Mouse (Mus musculus): Measurements from ENCODE around the gene Gm44790. TPM values are rescaled to one million over a fixed set of nuclear protein-coding genes. Genes with fewer than 3 reads are reported as not detected.
"Not testable (repeated sequence)": the region's sequence is repeated elsewhere in the genome, so short reads cannot be mapped to it uniquely, and the experiment has no call there.

Gene Gm44790
- 1 to 10 TPM in 1 of 4 experiments, not detected in 3; 1.3 TPM for total RNA-seq (2022)

DNA sequence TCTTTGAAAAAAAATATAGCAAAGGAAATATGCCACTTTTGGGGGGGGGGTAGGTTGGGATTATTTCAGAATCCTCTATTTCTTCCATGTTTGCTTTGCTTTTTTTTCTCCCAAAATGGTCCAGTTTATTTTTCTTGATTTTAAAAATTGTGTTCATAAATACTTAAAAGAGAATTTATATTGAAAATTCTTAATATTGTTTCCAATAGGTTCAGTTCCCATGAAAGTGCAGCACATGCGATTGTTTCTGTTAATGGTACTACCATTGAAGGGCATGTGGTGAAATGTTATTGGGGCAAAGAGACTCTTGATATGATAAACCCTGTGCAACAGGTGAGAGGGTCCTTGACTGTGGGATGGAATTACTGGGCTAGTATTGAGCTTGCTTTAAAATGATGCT lies at the start of gene Gm44790:
Gene Gm44790, plus strand, starts transcription at position 301 of the 400 bp plus-strand sequence.
- DNase-seq (ENCODE audit: low spot score in 2 of 2), result no peak

DNA sequence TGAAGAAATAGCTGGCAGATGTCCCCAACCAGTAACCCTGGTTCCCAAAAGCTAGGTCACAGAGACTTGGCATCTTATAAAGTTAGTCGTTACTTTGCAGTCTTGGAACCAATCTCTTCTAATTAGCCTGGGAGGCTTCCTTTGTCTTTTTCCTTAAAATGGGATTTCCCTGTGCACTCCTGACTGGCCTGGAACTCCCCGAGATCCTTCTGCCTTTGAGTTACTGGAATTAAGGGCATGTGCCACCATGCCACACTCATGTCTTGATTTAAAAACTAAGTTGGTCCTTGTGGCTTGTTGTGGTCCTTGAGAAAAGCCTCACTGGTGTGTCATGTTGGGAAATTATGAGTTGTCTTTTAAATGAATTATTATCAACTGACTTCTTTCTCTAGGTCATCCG lies 48.1 kb upstream of the Gm44790 start:
- DNase-seq (ENCODE audit: low spot score in 2 of 2), result no peak

DNA sequence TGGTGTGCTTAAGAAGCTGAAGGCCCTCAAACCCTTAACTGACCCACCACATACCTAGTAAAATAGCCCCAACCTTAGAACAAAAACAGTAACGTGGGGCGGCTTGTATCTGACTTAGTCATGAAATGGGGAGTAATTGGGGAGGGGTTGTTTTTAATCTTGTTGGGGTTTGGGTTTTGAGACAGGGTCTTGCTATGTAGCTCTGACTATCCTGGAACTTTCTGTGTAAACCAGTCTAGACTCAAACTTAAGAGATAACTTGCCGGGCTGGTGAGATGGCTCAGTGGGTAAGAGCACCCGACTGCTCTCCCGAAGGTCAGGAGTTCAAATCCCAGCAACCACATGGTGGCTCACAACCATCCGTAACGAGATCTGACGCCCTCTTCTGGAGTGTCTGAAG lies 46.3 kb upstream of the Gm44790 start:
- not testable (repeated sequence) for DNase-seq (ENCODE audit: low spot score in 2 of 2)

DNA sequence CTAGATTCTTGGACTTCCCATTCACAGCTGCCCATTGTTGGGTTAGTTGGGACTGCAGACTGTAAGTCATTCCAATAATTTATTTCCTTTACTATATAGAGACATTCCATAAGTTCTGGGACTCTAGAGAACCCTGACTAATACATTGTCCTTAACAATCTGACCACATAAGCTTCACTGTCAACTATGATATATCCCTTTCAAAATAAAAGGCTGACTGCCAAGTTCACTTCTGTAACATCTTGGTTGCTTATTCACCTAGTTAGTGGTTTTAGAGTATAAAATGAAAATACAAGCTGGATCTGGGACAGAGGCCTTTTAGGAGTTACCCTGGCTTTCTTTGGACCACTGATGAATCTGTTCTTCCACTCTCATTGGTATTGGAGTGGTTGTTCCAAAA lies 43.9 kb upstream of the Gm44790 start:
- DNase-seq (ENCODE audit: low spot score in 2 of 2), result no peak

DNA sequence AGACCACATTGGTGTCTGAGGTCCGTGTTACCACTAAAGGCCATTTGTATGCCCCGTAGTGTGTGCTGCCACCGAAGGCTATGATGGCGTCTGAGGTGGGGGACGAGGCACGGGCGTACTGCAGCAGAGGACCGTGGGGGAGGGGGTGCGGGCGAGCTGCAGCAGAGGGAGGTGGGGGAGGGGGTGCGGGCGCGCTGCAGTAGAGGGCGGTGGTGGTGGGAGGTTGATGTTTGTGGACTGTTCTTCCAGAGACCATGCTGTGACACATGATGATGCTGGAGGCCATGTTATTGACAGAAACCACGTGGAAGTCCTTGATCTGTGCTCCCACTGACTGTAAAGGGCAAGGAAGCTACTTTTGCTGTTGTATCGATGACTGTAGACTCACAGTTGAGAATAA lies 43.1 kb upstream of the Gm44790 start:
- DNase-seq (ENCODE audit: low spot score in 2 of 2), result no peak

DNA sequence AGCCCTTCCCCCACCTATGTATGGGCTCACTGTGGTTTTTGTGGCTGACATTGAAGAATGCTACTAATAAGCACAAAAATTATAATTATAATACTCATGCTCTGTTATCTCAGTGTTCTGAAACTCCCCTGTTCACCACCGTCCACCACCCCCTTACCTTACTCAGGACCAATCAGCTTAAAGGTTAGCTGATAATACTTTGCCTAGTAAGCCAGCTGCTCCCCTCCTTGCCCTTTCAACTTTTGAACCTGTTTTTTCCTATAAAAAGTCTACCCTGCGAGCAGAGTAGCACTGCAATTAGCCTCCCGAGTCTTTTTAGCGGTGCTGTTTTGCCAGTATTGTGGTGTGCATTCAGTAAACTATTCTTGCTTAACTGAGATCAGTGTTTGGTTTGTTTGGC lies 41.8 kb upstream of the Gm44790 start:
- no peak for DNase-seq (ENCODE audit: low spot score in 2 of 2)

DNA sequence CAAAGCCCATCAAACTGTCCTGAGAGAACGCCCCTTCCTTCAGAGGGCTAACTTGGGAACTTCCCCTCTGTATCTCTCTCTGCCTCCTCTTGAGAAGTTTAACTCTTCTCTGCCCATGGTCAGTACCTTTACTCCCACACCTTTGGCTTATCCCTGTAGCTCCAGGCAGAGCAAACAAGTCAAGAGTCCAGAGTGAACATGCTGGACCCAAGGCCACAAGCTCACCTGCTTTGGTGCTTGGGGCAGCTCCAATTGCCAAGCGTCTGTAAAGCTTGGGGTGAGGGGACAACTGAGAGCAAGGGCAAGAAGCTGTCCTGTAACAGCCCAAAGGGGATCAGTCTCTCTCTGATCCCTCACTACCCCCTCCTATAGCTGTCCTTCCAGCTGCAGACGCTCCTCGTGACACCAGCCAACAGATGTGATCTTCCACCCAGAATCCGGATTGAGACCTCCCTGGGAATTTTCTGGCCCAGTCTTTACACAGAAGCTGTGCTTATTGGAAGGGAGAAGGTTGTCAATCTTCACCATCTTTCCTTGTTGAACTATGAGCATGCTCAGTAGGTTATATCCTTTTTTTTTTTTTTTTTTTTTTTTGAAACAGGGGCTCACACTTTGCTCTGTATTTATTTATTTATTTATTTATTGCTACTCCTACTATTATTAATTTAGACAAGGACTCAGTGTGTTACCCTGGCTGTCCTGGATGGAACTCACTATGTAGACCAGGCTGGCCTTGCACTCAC lies 40.9 kb upstream of the Gm44790 start:
- DNase-seq (ENCODE audit: low spot score in 2 of 2), result no peak

DNA sequence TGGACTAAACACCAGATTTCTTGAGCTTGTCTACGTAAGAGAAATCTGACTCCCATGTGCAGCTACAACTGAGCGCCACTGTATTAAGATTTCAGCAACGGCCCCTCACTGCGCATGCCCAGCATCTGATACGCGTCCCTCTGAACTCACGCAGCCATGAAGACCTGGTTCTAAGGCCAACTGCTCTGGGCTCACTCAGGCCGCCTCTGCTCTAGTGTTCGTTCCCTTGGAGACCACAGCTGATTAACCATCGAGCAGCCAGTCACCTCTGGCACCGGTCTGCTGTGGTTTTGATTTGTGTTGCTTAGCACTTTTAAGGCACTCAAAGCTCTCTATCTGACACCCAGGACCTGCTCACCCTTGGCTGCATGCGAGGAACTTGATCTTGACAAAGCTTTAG lies 39.1 kb upstream of the Gm44790 start:
- no peak for DNase-seq (ENCODE audit: low spot score in 2 of 2)

DNA sequence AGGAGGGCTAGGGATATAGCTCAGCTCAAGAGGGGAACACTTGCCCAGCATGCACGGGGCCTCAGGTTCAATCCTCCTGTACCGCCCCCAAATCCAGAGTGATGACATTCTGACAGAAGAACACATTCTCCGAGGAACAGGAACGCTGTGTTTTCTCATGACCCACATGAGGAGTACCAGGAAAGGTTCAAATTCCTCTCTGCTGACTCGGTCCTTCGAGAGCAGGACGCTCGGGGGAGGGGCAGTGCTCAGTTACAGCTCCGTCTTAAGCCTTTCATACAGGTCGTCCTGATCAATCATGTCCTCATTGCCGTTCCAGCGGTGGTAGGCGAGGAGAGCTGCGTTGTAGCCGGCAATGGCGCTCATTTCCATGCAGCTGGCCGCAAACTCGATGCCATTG lies 38.0 kb upstream of the Gm44790 start:
- DNase-seq (ENCODE audit: low spot score in 2 of 2), result no peak

DNA sequence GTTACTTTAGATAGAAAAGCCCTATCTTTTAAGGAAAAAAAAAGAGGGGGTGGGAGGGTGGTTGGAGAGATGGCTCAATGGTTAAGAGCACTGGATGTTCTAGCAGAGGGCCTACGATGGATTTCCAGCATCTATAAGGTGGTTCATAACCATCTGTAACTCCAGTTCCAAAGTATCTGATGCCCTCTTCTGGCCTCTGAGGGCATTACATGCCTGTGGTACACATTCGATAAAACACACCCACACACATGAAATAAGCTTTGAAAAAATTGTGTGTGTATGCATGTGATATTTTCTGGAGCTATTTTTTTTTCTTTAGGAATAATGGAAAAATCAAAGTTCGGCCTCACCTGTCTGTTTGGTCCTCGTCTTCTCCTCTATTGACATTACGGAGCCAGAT lies 35.1 kb upstream of the Gm44790 start:
- DNase-seq (ENCODE audit: low spot score in 2 of 2), result no peak

DNA sequence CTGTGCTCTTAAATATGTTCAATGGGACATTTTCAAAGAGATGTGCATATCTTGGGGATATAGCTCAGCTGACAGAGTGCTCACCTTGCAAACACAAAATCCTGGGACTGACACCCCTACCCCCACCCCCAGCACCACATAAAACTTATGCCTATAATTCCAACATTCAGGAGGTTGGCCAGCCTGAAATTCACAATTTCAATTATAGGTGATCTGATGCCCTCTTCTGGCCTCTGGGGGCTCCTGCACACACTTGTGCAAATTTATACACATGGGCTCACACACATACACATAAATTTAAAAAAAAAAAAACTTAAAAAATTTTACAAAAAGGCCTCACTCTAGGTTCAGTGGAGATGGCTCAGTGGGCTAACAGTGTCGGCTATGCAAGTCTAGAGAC lies 33.3 kb upstream of the Gm44790 start:
- no peak for DNase-seq (ENCODE audit: low spot score in 2 of 2)

DNA sequence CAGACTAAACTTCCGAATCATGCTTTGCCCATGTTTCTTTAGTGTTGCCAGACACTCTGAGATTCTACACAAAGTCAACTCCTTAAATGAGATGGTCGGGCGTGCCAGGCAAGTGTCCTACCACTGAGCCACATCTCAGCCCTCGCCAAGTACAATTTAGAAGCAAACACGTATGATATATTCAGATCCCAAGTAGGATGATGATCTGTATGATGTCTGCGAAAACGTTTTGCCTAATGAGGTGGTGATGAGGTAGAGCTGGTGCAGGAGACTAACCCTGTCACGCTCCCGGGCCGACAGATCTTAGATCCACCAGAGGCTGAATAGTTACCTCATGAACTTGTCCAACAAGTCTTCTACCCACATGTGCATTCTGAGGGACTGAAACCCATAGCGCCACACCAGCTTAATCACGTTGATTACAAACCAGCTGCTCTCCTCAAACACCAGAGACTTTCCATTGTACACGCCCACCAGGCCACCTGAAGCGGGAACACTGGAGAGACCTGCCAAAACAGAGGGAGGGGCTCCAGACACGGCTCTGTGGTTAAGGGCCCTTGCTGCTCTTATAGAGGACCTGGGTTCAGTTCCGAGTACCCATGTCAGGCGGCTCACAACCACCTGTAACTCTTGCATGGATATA lies 32.3 kb upstream of the Gm44790 start:
- DNase-seq (ENCODE audit: low spot score in 2 of 2), result no peak

DNA sequence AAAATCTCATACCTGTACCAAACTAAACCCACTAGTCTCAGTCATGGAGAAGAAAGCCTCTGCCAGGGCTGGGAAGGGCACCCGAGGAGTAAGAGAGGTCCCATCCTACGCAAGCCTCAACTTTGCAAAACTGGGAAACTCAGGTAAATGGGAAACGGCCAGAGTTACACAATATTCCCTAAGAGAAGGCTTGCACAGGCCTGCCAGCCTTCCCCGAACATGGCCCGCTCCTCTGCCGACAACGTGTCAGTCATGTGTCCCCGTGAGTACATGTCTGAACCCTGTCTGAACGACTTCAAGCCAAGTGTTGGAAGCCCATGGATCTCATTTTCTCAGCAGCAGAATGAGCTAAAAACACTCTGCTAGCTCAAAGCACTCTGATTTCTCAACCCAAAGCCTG lies 31.4 kb upstream of the Gm44790 start:
- no peak for DNase-seq (ENCODE audit: low spot score in 2 of 2)

DNA sequence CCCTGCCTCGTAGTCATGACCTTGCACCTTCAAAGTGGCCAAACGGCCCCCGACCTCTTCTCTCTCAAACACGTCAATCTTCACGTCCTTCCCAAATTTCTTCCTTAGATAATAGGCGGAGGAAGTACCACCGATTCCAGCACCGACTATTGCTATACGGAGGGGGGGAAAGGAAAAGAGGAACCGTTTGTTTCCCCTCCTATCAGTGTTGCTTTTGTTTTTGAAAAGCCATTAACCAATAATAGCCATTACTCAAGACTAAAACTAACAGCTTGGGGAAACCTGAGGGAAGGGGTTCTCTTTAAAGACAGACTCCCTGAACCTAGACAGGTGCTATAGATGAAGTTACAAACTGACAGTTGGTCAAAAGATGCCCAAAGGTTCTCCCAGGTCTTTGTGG lies 30.5 kb upstream of the Gm44790 start:
- DNase-seq (ENCODE audit: low spot score in 2 of 2), result no peak

DNA sequence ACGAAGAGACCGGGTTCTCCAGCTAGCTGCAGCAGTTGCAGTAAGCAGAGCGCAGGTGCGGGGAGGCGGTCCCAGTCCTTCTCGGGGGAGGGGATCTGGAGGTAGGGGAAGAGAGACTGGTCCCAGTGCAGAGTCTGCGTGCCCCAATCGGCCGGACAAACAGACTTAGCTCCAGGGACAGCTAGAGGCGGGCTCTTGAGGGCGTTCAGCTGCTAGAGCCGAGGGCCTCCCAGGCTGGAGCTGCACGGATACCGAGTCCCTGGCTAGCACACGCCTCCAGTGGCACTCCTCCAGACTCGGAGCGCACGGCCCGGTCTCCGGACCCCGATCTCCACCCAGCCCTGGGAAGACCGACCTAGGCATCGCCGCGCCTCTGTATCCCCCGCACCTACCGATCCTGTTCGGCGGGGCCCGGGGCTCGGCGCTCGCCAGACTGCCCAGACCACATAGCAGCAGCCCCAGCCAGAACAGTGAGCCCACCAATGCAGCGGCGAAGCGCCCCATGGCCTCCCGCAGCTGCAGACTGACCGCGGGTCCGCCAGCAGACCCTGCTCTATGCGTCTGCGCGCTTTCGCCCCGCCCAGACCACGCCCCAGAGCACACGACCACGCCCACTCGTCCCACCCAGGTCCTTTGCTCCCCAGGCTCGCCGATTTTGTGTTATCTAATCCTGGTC lies 29.7 kb upstream of the Gm44790 start, which contains the start of gene Pcyox1:
Gene Pcyox1, minus strand, starts transcription at position 574 of the 676 bp plus-strand sequence.
- DNase-seq (ENCODE audit: low spot score in 2 of 2), result peak; percentile 78 to 85

DNA sequence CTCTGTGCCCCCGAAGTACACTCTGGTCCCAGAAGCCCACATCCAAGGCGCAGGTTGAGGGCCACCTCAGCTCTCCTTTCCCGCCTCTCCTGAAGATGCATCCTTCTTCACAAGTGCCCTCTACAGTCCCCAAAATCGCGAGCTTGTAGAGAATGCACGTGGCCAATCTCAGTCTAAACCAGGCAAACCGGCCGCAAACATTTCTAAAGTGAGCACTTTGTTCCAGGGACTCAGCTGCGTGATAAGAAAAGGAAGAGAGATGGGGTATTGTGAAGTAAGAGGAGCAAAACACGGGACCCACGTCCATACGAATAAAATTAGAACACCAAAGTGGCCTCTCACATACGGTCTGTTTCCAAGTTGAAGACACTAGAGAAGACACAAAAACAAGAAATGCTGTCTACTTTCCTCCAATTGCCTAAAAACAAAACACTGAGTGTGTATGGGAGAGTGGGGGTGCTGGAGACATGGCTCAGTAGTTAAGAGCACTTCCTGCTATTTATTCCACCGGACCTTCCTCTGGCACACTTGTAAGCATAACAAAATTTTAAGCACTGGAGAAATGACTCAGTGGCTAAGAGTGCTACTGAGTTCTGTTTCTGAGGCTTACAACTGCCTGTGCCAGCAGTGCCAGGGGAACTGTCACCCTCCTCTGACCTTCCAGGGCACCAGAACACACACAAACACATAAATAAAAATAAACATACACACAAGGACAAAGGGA lies 29.0 kb upstream of the Gm44790 start:
- DNase-seq (ENCODE audit: low spot score in 2 of 2), result no peak

DNA sequence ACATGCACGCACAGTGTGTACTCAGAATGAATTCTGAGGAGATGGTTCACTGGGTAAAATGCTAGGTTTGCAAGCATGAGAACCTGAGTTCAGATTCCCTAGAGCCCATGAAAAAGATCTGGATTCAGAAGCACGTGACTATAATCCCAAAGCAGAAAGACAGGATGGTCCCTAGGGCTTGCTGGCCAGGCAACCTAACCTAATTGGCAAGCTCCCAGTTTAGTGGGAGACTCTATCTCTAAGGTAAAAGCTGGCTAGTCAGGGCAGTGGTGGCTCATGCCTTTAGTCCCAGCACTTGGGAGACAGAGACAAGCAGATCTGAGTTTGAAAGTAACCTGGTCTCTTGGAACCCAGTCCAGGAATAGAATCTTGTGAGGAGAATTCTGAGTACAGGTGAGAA lies 27.5 kb upstream of the Gm44790 start:
- DNase-seq (ENCODE audit: low spot score in 2 of 2), result no peak

DNA sequence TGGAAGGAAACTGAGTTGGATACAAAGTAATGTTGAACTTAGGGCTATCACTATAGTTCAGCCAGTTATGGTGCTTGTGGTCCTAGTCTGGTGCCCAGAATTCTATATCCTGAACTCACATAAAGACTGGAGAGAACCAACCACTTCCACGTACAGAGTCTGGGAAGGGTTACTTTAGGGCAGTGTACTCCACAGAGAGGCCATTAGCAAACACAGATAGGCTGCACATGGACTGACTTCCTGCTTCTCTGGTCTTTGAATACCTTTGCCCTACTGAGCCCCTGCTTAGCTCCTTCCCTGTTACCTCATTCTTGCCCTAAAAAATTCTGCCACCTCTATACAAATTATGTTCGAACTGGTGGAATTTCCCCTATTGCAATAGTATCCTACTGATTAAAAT lies 26.5 kb upstream of the Gm44790 start:
- DNase-seq (ENCODE audit: low spot score in 2 of 2), result no peak

DNA sequence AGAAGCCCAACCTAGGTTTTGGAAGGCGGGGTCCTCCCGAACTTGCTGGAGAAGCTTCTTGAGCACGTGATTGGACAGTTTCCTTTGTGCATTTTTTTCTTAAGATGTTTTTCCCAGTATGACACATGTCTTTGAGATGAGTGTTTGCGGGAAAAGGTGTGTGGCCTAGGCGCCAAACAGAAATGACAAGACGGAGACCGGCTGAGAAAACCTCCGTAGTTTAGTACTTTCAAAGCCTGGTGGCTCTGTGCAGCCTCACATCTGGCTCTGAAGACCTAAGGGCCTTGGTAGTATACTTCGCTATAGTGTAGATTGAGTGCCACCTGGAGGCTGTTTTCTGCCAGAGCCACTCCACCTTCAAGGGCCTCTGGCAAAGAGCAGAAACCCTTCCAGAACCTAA lies 25.5 kb upstream of the Gm44790 start:
- peak; percentile 57 to 63 for DNase-seq (ENCODE audit: low spot score in 2 of 2)

DNA sequence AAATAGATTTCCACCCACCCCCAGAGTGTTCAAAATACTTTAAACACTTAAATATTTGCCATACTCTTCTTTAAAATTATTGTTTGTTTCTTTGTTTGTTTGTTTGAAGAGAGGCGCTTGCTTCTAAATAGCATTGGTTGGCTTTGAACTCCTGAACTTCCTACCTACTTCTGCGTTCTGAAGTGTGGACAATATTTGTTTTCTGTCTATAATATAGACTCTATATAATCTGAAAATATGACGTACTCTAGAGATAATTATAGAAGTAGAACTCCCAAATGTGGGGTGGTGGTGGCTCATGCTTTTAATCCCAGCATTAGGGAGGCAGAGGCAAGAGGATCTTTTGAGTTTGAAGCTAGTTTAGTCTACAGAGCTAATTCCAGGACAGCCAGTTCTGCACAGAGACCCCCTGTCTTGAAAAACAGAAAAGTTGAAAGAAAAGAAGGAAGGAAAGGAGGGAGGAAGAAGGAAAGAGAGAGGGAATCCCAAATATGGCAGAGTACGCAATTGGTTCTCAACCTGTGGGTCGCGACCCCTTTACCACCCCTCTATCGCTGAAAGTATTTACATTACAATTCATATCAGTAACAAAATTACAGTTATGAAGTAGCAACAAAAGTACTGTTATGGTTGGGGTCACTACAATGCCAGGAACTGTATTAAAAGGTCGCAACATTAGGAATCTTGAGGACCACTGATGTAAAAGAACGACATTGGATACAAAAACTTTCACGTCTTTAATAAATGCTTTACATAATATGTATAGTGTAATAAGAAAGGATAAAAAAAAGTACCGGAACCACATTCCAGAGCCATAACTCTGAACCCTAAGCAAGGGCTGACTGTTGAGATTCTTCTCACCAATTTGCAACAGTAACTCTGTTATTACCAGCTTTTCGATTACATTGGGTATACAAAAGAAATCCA lies 23.5 kb upstream of the Gm44790 start:
- no peak for DNase-seq (ENCODE audit: low spot score in 2 of 2)

DNA sequence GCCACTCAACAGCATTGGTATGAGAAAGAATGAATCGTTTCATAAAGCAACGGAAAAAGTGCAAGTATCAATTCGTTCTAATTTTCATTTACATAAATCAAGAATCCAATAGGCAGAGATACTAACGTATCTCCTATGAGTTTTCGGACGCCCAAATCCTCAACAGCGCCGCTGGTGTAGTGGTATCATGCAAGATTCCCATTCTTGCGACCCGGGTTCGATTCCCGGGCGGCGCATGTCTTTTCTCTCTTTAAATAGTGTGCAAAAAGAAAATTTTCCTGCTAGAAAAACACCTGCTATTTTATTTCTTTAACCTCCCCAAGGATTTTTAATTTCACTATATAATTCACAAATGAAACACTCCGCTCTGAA lies 22.7 kb upstream of the Gm44790 start:
- DNase-seq (ENCODE audit: low spot score in 2 of 2), result peak in 1 of 2 experiments; percentile 84

Measured in gastrocnemius, adult 8-10 months (tissue).